In the genomic region with DNA sequence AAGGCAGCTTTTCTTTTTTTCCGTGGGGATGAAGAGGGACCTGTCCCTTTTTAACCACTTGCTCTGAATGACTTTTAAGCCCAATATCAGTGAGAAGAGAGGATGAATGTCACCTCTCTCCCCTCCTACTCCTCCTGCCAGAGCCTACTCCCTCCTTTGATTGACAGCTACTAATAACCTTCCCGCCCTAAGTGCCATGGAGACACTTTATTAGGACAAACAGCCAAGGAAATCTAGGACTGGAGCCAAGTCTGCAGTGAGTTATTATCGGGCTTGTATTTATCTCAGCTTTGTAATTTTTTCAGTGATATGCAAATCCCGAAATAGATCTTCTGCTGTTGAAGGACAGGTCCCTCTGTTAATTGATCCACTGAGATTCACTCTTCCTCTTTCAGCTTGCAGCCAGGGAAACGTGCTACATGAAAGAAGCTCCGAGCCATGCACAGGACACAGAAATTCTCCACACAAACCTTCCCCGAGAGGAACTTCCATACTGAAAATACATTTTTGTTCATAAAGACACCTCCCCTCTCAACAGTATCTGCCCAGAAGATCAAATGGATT, we compare ENCODE assay signal across 9 mouse cellular contexts.
A peak's percentile ranks its signal among the peaks of the same experiment; 100 is the strongest.
DNase-seq lines count a peak whose midpoint lies in the region; ATAC-seq lines count a peak whose summit lies in the region.
"Had no signal": no experiment of that assay in that cellular context is flagged by ENCODE, and none has a peak within 500 bp of the region (broad histone marks: within the 10 kb centered on the region; RNA-seq: fewer than 3 reads in every experiment).

No protein-coding gene starts in this region.

- peak; percentile 29 to 42 for DNase-seq in cerebellum, postnatal 10 days
- DNase-seq in cerebellum, postnatal 4 days (ENCODE audit: low spot score in 2 of 2) = no peak
- DNase-seq in ovary, adult 18-20 months (ENCODE audit: low spot score) = peak; percentile 21
- no peak for DNase-seq in ovary, postnatal 10 days (ENCODE audit: low spot score)
- no peak for DNase-seq in hindbrain, embryonic 10.5 days (ENCODE audit: low spot score)
- DNase-seq in frontal cortex, postnatal 25 days (ENCODE audit: low spot score in 2 of 2) = no peak

- no peaks in the 10 kb centered on the region for H3K27me3 ChIP-seq in hindbrain, embryonic 10.5 days (ENCODE audit: insufficient read depth, poor library complexity, severe bottlenecking)
- no peaks in the 10 kb centered on the region for H3K27me3 ChIP-seq in neural tube, embryonic 14.5 days (ENCODE audit: control insufficient read depth, insufficient read depth, low read length)
- H3K27me3 ChIP-seq: stomach, embryonic 15.5 days had no signal

- peak; percentile 74; the same call in 1 of the 2 replicates for ATAC-seq in neural tube, embryonic 14.5 days (ENCODE audit: low read depth)
- no peak for ATAC-seq in inflammation-experienced regulatory T-cells, adult 6 months

- no peak overlapping the region for H3K9ac ChIP-seq in neural tube, embryonic 14.5 days (replicated peaks; ENCODE audit: low read depth, low read length)
- H3K9ac ChIP-seq: stomach, embryonic 15.5 days had no signal

- H3K4me1 ChIP-seq in hindbrain, embryonic 10.5 days (replicated peaks) = peaks cover 20% of the 10 kb centered on the region
- no peaks in the 10 kb centered on the region for H3K4me1 ChIP-seq in neural tube, embryonic 14.5 days (ENCODE audit: control insufficient read depth, insufficient read depth, low read length)

- no peak overlapping the region for H3K4me3 ChIP-seq in hindbrain, embryonic 10.5 days
- no peak overlapping the region for H3K4me3 ChIP-seq in neural tube, embryonic 14.5 days (ENCODE audit: low read depth, low read length)
- H3K4me3 ChIP-seq: stomach, embryonic 15.5 days had no signal

- H3K4me2 ChIP-seq in neural tube, embryonic 14.5 days (ENCODE audit: low read depth, low read length) = no peak overlapping the region
- H3K4me2 ChIP-seq: stomach, embryonic 15.5 days had no signal

- no peaks in the 10 kb centered on the region for H3K36me3 ChIP-seq in hindbrain, embryonic 10.5 days
- no peaks in the 10 kb centered on the region for H3K36me3 ChIP-seq in neural tube, embryonic 14.5 days (ENCODE audit: control insufficient read depth, insufficient read depth, low read length)
- H3K36me3 ChIP-seq: stomach, embryonic 15.5 days had no signal

- 0 out of 2 replicates have a peak overlapping the region, but pooled peaks have one; percentile 50 for H3K27ac ChIP-seq in hindbrain, embryonic 10.5 days
- H3K27ac ChIP-seq in neural tube, embryonic 14.5 days (ENCODE audit: low read depth, low read length) = no peak overlapping the region
- H3K27ac ChIP-seq: stomach, embryonic 15.5 days had no signal

- 38% methylated on average over 7 of the region's 7 CpGs for WGBS in hindbrain, embryonic 10.5 days
- WGBS in neural tube, embryonic 14.5 days = 29% methylated on average over 7 of the region's 7 CpGs

- H3K9me3 ChIP-seq in hindbrain, embryonic 10.5 days = no peaks in the 10 kb centered on the region
- H3K9me3 ChIP-seq in neural tube, embryonic 14.5 days (ENCODE audit: control insufficient read depth, low read length) = no peaks in the 10 kb centered on the region
- H3K9me3 ChIP-seq: stomach, embryonic 15.5 days had no signal

Comparison
In these comparisons a context has a peak if more than half of its experiments do, and no peak if none do; other contexts are left out.
1. DNase-seq: peak in cerebellum, postnatal 10 days (2 of 2) and ovary, adult 18-20 months (single experiment); none in cerebellum, postnatal 4 days (0 of 2), ovary, postnatal 10 days (single experiment), hindbrain, embryonic 10.5 days (single experiment) and frontal cortex, postnatal 25 days (0 of 2).